Mouse (Mus musculus): Measurements from ENCODE around the gene Vmp1. TPM values are rescaled to one million over a fixed set of nuclear protein-coding genes. Genes with fewer than 3 reads are reported as not detected.

Vmp1 gene
- total RNA-seq, 4 experiments from 2014 or later: 99.8 to 209 (median 138) TPM

- DNase-seq: no peak
Observed at GRCm38 (mm10) chr11:86583990-86584897, 99.4 kb downstream of the Vmp1 start.

GRCm38 (mm10) chr11:86583313-86583825 is 100.3 kb downstream of the Vmp1 start:
- no peak for DNase-seq

DNA sequence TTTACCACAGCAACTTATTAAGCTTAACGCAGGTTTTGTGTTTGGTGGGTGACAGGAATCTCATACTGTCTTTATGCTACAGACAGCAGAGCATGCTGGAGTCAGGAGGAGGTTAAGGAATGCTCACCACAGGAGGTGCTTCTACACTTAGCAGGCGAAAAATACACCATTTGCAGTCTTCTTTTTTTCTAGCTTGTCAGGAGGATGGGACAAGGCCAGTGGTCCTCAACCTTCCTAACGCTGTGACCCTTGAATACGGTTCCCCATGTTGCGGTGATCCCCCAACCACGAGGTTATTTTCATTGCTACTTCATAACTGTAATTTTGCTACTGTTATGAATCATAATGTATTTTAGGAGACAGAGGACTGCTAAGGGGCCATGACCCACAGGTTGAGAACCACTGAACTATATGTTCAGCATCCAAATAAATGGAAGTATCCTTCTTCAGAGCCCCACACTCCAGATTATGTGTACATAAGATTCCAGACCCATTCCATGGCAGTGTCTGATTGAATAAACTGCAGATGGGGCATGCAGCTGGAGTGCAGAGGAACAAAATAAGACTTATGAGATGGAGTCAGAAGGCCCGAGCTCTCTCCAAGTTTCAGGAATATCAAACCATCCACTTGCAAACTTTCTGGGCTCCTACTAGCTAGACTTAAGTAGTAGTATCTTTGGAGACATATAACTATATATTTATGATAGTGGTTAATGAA is 100.9 kb downstream of the Vmp1 start:
- no peak for DNase-seq

- DNase-seq: no peak
Observed at GRCm38 (mm10) chr11:86581943-86582542, 101.6 kb downstream of the Vmp1 start.

- DNase-seq: no peak
Observed at GRCm38 (mm10) chr11:86581250-86581753, 102.3 kb downstream of the Vmp1 start.

DNA sequence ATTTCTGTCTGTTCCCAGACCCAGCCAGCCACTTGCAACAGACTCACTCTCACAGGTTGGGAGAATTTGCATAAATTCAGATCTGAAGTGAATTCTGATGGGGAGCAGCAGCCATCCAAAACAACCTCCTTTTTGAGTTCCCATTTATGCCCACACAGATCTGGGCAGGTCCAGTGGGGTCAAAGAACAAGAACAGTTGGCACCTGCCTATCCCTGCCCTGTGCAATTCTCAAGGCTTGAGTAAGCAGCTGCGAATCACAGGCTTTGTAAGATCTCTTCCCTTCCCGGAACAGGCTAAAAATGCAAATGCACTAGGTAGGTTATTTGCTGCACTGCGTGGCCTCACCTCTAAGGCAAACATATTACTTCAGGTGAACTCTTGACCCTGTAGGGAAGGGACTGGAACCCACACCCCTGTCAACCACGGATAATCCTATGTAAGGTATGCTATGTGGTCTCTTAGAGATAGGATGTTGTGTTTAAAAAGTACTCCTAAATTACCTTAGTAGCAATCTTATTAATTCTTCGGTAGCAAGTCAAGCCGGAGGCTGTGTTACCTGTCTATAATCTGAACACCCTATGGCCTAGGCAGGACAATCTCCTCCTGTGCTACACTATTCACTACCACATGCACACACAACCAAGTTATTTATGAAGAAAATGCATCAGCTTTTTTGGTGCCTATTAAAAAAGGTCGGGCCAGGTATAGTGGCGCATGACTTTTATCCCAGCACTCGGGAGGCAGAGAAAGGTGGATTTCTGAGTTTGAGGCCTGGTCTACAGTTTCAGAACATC is 103.1 kb downstream of the Vmp1 start:
- DNase-seq: no peak

- DNase-seq: no peak
Observed at GRCm38 (mm10) chr11:86579731-86580318, 103.8 kb downstream of the Vmp1 start.

DNA sequence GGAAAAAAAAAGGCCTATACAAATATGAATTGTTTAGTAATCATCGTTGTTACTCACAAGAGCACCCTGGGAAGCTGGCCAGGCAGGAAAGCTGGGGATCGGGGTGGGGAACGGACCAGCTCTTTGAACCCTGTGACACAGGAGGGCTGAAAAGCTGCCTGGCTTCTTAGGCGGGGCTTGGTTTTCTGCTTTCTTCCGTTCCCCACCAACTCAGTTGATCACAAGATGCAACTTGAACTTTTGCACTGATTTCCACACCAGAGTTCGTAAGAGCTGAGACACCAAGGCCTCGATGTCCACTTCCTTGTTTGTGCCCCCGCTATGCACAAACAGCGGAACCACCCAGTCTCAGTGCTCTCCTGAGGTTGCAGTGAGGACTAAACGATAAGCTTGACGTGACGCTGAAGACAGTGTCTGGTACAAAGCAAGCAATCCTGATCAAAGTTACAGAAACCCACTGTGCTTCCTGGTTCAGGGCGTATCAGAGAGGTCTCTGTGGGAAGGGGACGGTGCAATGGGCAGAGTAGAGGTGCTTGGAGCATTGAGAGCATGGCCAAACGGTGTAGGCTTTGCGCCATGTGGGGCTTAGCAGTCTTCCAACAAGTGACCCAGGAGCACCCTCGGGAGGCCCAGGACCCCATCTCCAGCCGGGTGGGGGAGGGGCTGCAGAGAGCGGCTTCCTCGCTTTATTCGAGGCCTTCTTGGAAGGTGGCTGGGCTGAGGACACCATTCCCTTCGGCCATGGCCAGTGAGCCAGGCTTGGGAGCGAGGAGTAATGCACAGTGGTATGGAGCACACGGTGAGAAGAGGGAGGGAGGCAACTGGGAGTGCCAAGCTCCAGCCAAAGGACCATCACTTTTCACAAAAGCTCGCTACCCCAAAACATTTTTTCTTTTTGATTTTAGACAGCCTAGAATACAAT is 104.6 kb downstream of the Vmp1 start:
- DNase-seq: peak; percentile 68

DNA sequence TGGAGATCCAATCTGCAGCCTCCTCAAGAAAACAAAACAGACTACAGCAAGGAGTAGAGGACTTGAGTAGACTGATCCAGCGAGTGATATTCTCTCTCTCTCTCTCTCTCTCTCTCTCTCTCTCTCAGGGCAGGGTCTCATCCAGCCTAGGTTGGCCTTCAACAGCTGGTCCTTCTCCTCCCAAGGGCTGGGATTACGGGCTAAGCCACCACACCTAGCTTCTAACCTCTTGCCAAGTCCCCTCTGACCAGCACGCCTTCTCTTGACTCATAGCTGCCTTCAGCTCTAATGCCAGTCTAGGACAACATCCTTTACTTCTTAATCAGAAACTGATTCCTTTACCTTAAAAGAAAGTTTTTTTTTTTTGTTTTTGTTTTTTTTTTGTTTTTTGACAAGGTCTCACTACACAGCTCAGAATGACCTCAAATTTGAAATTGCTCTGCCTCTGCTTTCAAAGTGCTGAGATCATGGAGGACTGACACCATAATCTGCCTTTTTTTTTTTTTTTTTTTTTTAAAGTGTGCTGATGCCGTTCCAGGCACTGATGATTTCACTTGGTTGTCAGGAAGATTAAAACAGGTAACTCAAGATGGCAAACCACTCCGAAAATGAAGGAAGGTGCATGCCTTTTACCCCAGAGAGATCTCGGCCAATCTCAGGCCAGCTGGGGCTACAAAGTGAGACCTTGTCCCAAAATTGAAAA is 105.4 kb downstream of the Vmp1 start:
- no peak for DNase-seq

DNA sequence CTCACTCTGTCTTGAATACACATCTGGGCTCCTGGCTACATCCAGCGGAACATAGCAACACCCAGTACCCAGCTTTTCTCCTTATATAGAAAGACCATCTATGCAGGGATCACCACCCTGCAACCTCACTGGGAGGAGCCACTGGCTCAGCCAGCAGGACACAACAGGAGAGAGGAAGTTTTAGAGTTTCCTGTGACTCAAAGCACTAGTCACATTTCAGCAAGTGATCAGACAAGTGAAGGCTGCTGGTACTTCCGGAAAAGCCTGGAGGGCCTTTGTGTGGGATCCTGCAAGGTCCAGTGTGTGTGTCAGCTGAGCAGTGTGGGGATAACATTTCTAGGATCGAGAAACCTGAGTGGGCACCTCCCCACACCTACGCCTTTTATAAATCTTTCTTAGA is 106.4 kb downstream of the Vmp1 start:
- DNase-seq: peak; percentile 50

GRCm38 (mm10) chr11:86575632-86576378 is 107.8 kb downstream of the Vmp1 start:
- DNase-seq: no peak

GRCm38 (mm10) chr11:86574408-86574807 is 109.2 kb downstream of the Vmp1 start:
- DNase-seq: no peak

GRCm38 (mm10) chr11:86573646-86574231 is 109.9 kb downstream of the Vmp1 start:
- no peak for DNase-seq

DNA sequence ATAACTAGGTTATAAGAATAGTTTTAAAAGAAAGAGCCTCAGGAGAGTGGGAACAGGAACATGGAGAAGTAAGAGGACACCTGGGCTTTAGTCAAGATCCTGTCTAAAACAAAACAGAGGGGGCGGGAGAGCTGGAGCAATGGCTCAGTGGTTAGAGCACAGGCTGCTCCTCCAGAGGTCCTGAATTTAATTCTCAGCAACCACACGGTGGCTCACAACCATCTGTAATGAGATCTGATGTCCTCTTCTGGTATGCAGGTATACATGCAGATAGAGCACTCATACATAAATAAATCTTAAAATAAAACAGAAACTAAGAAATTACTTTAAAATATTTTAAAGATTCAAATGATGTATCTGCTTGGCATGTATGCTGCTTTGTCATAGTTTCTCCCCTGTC is 111.0 kb downstream of the Vmp1 start:
- no peak for DNase-seq

DNA sequence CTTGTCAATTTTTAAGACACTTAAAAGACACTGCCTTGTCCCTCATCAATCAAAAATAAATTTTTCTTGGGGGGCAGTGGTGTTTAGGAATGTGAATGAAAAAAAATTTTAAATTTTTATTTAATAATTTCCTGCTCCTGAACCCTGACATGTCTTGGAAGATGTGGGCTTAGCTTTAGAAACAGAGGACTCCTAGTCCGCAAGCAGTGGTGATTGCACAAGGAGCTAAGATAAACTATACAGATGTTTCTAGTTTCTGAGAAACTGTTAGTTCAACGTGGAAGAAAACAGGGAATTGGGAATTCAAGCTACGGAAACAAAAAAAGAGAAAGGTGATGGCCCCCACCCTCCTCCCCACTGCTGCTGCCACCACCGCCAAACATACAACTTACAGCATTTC is 111.8 kb downstream of the Vmp1 start:
- no peak for DNase-seq

GRCm38 (mm10) chr11:86571047-86571855 is 112.4 kb downstream of the Vmp1 start:
- no peak for DNase-seq

DNA sequence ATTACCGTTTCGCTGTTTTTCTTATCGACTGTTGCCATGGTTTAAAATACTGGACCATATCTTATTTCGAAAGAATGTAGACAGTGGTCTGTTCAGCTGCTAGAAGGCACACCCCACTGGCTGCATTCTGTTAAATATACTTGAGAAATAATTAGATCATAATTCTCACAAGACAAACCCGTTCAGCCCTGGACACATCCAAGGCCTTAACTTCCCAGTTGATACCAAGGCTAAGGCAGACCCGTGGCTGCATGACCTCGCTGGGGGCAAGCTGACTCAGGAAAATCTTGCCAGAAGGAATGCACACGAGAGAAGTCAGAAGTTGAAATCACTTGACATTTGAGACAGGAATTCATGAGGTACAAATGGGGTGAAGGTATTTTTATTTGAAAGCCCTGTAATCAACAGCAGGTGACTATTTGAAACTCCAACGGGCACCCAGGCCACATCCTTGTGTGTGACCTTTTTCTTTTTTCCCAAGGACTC is 113.3 kb downstream of the Vmp1 start:
- peak; percentile 64 for DNase-seq

GRCm38 (mm10) chr11:86568425-86568824 is 115.2 kb downstream of the Vmp1 start:
- DNase-seq: no peak

Data from adrenal gland, adult 8-10 months (tissue).